Mouse (Mus musculus) liver, adult 2 months (tissue): ENCODE data around the gene Zfp64.

Source experiments
- CTCF ChIP-seq: fragments of 200-500 bp; IDR thresholded peaks from 2 replicates; pipeline ENCODE4 v1.5.1; 2011; ENCODE audit warnings: low read depth, low read length, control low read depth
- POLR2A ChIP-seq: fragments of 200-500 bp; IDR thresholded peaks from 2 replicates; pipeline ENCODE4 v1.6.1; 2011; ENCODE audit warnings: low read length, control low read depth; ENCODE audit not compliant: insufficient read depth; ENCODE audit errors: extremely low read depth

- TF ChIP-seq CTCF, result no peak
- no peak for TF ChIP-seq POLR2A
Observed at GRCm38 (mm10) chr2:168912051-168912891, 43.1 kb downstream of the Zfp64 start.
